Mouse (Mus musculus): Measurements from ENCODE around the gene Sept9.

The Sept9 gene

DNA sequence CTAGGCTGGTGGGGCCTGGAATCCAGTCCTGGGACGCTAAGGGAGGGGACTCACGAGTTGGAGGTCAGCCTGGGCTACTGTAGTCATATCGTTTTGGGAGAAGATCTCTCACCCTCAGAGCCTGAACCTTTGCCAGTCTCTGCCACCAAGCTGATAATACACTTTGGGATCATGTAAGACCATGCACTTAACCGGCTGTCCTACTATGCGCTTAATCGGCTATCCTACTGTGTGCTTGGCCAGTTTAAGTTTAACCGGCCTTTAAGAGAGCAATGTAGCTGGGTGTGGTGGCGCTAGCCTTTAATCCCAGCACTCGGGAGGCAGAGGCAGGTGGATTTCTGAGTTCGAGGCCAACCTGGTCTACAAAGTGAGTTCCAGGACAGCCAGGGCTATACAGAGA, 173.1 kb downstream of the Sept9 start:
- no peak for DNase-seq (ENCODE audit: low spot score in 2 of 2)

DNA sequence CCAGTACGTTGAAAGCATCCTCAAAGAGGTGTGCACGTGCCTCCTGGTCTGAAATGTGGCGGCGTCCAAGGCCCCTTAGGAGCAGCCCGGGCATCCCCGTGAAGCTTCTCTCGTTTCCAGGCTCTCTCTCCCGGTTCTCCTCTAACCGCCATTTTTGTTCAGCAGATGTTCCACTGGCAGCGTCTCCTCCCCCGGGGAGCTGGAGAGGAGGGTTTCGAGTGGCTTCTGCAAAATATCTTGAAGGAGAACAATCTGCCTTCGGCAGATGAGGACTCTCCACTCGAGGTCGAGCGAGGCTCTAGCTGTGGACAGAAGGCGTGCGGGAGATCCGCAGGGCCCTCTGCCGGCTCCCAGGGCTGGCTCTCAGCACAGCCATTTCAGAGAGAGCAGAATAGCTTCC, 173.7 kb downstream of the Sept9 start:
- no peak for DNase-seq (ENCODE audit: low spot score in 2 of 2)

DNA sequence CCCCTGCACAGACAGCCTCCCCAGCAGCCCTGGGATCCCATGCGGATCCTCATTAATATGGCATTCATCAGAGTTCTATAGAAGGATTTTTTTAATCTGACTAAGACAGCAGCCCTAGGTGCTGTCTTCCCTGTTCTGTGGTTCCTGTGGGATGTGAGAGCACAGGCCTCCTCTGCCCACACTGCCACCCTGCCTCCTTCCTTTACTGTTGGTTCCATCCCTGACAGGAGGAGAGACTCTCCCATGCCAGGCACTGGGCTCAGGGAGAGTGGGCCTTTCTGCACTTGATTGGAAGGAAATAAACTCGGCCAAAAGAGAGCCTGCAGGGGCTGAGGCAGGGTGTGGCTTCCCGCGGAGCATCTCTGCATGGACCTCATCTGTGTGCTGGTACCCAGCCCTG, 174.4 kb downstream of the Sept9 start:
- DNase-seq (ENCODE audit: low spot score in 2 of 2) = no peak

GRCm38 (mm10) chr11:117374288-117374687, 174.8 kb downstream of the Sept9 start:
- DNase-seq (ENCODE audit: low spot score in 2 of 2) = no peak

- DNase-seq (ENCODE audit: low spot score in 2 of 2) = no peak
Observed at GRCm38 (mm10) chr11:117379774-117380173, 180.3 kb downstream of the Sept9 start.

DNA sequence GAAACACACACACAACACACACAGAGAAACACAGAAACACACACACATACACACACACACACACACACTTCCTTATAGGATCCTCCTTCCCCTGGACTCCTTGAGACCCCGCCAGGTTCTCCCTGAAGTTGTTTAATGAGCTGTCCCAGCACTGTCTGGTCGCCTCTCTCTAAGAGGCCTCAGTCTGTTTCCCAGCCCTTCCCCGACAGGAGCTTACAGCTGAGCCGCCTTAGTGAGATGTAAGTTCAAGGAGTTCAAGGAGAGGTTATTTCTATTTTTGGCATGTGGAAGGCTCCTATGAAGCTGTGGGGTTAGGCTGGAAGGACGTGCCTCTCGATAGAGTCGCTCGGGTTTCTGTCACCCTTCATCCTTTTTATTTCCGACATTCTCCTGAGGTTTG, 184.8 kb downstream of the Sept9 start:
- no peak for DNase-seq (ENCODE audit: low spot score in 2 of 2)

DNA sequence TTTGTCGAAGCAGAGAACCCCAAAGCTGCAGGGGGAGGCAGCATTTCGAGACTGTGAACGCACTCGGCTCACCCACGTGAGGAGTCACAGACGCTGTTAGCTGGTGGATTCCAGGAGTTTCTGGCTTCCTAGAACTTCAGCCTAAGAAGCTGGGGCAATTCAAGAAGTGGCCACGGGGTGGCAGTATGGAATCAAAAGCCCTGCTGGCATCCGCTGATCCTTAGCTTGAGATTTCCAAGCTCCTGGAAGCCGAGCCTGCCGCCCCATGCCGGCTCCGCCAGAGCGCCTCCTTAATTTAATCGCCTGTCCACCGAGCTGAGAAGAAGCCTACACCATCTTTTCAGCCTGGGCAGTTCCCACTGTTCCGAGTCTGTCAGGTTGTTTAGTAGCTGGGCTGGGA, 185.4 kb downstream of the Sept9 start:
- peak; percentile 76 to 89 for DNase-seq (ENCODE audit: low spot score in 2 of 2)

- DNase-seq (ENCODE audit: low spot score in 2 of 2) = no peak
Observed at GRCm38 (mm10) chr11:117385331-117386103, 186.1 kb downstream of the Sept9 start.

DNA sequence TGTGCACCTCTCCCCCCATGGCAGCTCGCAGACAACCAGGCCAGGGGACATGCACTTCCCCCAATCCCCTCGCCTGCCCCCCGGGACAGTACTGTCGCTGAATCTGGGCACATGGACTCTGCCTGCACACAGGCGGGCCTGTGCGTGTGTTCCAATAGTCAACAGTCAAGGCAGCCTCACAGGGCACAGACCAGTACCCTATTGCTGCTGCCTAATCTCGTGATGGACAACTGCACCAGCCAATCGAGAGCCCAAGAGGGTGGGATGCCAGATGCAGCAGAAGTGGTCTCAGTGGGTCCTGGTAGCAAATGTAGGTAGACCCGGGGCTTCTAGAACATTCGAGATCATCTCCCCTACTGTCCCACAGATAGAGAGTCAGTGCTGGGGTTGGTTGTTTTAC, 187.8 kb downstream of the Sept9 start:
- no peak for DNase-seq (ENCODE audit: low spot score in 2 of 2)

DNA sequence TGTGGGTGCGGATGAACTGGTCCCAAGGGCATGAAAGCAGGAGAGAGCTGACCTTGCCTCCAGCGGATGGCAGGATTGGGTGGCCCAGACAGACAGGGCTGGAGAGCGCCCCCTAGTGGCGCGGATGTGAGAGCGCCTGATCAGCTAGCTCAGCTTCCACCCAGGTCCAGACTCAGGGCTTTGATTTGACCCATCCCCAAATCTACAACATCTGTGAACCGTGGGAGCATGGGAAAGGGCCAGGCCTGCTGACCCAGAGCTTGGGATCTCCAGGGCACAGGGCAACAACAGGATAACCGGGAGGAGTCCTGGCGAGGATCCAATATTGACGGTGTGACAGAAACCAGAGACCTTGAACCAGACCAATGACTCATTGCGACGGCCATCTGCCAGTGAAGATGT, 190.5 kb downstream of the Sept9 start:
- DNase-seq (ENCODE audit: low spot score in 2 of 2) = no peak

- no peak for DNase-seq (ENCODE audit: low spot score in 2 of 2)
Observed at GRCm38 (mm10) chr11:117390774-117391534, 191.5 kb downstream of the Sept9 start.

- DNase-seq (ENCODE audit: low spot score in 2 of 2) = no peak
Observed at GRCm38 (mm10) chr11:117392251-117392650, 192.8 kb downstream of the Sept9 start.

- DNase-seq (ENCODE audit: low spot score in 2 of 2) = no peak
Observed at GRCm38 (mm10) chr11:117393715-117394114, 194.3 kb downstream of the Sept9 start.

DNA sequence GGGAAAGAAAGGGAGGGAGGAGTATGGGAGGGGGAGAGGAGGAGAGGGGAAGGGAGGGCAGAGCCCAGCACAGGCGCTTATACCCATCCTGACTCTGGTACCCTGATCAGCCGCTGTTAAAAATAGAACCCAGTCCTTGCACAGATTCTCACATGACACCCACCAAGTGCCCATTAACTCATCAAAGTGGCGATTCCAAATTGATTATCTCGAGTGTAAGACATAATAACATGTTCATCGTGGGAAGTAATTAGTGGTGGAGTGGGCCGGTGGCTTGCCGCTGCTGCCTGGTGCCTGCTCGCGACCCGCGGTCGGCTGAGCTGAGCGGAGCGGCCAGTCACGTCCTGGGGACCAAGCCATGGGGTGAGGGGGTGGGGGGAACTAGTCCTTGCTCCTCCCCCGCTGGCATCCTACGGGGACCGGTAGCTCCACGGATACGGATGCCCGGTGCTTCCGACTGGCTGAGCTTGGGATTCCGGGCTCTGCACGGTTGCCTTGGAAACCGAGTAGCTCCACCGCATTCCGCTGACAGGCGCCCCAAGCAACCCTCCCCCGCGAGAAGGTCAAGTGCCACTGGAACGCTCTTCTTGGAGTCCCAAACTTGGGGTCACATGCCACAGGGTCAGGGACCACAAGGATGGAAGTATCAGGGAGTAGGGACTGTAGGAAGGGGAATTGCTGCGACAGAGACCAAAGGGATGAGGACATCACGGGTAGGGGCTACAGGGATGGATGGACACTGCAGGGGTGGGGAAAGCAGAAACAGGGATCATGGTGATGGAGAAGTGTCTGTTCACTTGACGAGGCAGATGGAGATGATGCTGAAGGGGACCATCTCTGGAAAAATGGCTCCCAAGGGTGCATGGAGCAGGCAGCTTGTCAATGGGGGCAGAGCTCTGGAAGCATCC, 195.0 kb downstream of the Sept9 start:
- DNase-seq (ENCODE audit: low spot score in 2 of 2) = peak; percentile 56 to 64

GRCm38 (mm10) chr11:117395228-117395627, 195.8 kb downstream of the Sept9 start:
- DNase-seq (ENCODE audit: low spot score in 2 of 2) = no peak

GRCm38 (mm10) chr11:117396929-117397328, 197.5 kb downstream of the Sept9 start:
- DNase-seq (ENCODE audit: low spot score in 2 of 2) = no peak

GRCm38 (mm10) chr11:117397755-117398154, 198.3 kb downstream of the Sept9 start:
- no peak for DNase-seq (ENCODE audit: low spot score in 2 of 2)

- no peak for DNase-seq (ENCODE audit: low spot score in 2 of 2)
Observed at GRCm38 (mm10) chr11:117398191-117398590, 198.7 kb downstream of the Sept9 start.

DNA sequence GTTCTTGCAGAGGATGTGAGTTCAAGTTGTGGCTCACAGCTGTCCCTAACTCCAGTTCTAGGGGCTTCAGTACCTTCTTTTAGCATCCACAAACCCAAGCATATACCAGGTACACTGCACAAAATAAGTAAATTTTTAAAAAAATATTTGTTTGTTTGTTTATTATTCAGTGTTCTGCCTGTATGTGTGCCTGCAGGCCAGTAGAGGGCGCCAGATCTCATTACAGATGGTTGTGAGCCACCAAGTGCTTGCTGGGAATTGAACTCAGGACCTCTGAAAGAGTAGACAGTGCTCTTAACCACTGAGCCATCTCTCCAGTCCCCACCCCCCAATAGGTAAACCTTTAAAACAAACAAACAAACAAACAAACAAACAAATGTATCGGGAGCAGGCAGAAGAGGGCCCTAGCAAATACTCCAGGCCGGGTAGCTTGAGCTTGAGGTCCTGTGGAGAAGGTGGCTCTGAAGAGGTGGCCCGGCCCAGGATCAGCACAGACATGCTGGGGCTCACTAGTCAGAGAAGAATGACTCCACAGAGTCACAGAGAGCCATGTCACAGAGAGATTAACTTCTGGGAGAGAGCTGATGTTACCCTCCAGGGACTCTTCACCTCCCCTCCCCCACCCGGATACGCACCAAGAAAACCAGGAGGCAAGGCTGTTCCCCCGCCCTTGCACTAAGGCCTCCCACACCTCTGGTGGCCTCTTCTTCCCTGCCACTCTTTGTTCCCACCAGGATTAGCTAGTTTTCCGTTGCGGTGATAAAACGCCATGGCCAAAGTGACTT, 202.3 kb downstream of the Sept9 start:
- DNase-seq (ENCODE audit: low spot score in 2 of 2) = no peak

GRCm38 (mm10) chr11:117402550-117402949, 203.1 kb downstream of the Sept9 start:
- no peak for DNase-seq (ENCODE audit: low spot score in 2 of 2)

GRCm38 (mm10) chr11:117403073-117403472, 203.6 kb downstream of the Sept9 start:
- DNase-seq (ENCODE audit: low spot score in 2 of 2) = no peak

Data from frontal cortex, postnatal 10 days (tissue).